Mouse (Mus musculus) adrenal gland, adult 2 months (tissue): ENCODE measurements around the gene Arhgef12. TPM values are rescaled to one million over a fixed set of nuclear protein-coding genes. Genes with fewer than 3 reads are reported as not detected.
A peak's percentile ranks its signal among the peaks of the same experiment; 100 is the strongest.
"Not testable (repeated sequence)": the region's sequence is repeated elsewhere in the genome, so short reads cannot be mapped to it uniquely, and the experiment has no call there.

Source experiments
- DNase-seq: peaks from one replicate; pipeline ENCODE4 v3.0.0; 2021
- polyA plus RNA-seq: library from polyadenylated mRNA; depleted of rRNA; stranded (reverse); fragments of >200 nt; gene quantifications from 2 replicates; pipeline ENCODE4 v1.2.3, GENCODE M21; 2012
- total RNA-seq, 2 experiments: library from RNA; stranded (reverse); gene quantifications; 2 replicates each; pipeline ENCODE4 v1.2.3; 2021

Gene Arhgef12
- total and polyA plus RNA-seq, 3 experiments, result 25.2 to 126 (median 119) TPM

- DNase-seq, result peak; percentile 63
These were observed 106.3 kb downstream of the Arhgef12 start for GRCm38 (mm10) chr9:43000595-43001250.

- no peak for DNase-seq
These were observed 107.0 kb downstream of the Arhgef12 start for GRCm38 (mm10) chr9:43000070-43000469.

DNA sequence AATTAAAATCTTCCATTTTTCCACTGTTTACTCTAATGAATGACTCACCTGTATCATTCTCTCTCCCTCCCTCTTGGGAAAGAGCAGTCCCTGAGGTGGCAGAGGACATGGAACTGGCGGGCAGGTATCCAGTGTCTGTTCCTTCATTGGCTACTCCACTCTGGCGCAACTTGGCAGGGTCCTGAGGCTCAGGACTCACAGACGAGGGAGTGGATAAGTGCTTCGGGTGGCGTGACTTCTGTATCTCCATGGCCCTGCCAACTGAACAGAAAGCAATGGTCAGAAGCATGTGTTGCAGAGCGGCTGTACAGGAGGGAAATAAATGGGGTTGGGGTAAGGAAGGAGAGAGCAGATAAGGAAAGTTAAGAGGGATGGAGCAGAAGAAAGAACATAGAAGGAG is 109.5 kb downstream of the Arhgef12 start:
- DNase-seq, result no peak

DNA sequence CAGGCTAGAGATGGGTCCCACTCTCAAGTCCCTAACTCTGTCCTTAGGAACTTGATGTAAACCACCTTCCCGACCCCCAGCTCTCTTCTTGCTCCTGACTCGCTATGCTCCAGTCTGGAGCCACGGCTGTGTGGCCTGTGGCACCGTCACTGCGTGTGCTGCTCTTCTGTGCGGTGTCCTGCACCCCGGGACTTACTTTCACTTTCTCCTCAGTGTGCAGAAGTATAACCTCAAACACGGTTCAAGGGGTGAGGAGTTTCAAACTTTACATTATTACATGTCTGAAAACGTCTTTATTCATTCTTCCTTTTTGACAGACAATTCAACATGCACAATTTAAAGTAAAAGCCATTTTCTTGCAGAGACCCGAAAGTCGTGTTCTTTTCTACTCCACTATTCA is 111.7 kb downstream of the Arhgef12 start:
- no peak for DNase-seq

GRCm38 (mm10) chr9:42994708-42995107 is 112.3 kb downstream of the Arhgef12 start:
- DNase-seq, result no peak

- DNase-seq, result peak; percentile 70
These were observed 113.4 kb downstream of the Arhgef12 start for GRCm38 (mm10) chr9:42993659-42994058.

DNA sequence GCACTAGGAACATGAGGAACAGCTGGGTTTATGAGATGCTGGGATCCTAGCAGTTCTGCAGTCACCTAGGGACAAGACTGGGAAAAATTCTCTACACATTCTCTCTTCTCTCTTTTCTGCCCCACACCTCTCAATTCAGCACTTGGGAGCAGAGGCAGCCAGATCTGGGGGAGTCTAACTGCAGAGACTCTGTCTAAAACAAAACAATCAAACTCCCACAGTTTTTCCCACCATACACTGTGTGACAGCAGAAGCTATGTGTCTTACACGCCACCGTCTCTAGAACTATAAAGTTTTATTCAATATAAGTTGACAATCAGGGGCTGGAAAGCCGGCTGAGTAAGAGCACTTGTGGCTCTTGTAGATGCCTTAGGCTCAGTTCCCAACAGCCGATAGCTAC is 119.1 kb downstream of the Arhgef12 start:
- DNase-seq, result no peak

DNA sequence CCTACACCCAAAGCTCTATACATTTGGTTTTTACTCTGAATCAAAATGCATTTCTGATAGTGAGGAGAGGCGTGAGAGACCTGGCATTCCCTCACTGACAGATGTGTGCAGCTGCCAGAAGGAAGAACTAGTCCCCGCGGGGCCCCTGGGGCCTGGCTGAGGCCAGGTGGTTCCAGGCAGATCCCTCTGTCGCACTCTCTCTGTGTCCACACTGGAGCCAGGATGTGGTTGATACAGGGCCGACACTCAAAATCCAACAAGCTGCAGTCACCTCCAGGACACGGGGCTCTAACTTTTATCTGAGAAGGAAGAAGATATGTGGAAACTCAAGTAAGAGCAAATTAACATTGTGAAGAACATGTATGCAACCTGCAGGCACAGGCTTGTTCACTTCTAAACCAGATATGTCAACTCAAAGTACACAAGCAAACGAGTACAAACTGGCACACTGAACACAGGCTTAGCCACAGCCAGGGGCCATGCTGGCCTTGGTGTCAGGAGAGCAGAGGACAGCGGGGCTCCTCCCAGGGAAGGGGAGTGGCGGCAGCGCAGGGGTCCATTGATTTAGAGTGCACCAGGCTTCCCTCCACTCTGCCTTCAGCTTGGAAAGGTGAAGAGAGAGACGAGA is 138.0 kb downstream of the Arhgef12 start:
- DNase-seq, result no peak

DNA sequence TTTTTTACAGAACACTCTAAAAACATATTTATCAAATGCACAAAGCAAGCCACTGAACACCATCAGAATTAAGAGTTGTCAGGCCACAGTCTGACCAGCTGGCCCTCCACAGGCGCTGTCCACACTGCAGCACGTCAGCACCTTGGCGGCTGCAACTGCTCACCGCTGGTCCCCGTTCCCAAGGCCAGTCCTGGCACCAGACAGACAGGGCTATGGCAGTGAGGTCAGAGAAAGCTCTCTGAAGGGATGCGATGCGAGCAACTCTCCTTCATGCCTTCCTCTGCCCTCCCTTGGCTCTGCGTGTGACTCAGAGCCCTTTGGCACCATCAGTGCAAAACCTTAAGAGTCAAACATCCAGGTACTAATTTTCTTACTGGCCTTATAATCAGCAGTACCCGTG is 139.3 kb downstream of the Arhgef12 start:
- DNase-seq, result peak; percentile 74

GRCm38 (mm10) chr9:42964809-42965208 is 142.2 kb downstream of the Arhgef12 start:
- not testable (repeated sequence) for DNase-seq

DNA sequence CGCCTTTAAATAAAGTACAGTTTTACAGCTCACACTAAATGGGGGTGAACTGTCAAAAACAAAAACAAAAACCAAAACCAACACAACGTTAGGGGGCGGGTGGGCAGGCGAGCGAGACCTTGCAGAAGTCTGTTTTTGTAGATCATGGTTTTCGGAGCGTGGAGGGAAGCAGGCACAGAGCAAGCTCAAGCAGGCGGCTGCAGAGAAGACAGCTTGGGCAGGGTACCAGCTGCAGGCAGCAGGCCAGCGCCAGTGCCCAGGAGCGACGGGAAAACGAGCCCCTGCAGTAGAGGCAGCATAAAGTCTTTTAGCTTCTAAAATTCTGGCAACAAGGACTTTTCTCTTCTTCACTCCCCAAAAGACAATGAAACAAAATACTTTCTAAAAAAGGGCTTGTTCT is 142.7 kb downstream of the Arhgef12 start:
- DNase-seq, result no peak

DNA sequence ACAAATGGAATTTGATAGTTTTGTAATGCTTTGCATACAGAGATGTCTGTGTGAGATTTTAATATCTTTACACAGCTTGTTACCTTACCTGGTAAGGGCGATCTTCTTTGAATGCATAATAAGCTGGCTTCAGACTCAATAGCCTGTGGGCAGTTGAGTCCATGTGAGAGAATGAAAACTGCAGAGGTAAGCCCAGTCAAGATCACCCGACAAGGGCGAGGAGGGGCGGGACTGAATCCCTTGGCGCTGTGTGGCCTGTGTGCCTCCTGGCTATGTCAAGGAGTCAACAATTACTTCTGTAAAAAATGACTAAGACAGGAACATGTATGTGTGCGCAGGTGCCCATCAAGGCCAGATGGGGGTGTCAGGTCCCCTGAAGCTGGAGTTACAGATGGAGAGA is 144.5 kb downstream of the Arhgef12 start:
- DNase-seq, result no peak

DNA sequence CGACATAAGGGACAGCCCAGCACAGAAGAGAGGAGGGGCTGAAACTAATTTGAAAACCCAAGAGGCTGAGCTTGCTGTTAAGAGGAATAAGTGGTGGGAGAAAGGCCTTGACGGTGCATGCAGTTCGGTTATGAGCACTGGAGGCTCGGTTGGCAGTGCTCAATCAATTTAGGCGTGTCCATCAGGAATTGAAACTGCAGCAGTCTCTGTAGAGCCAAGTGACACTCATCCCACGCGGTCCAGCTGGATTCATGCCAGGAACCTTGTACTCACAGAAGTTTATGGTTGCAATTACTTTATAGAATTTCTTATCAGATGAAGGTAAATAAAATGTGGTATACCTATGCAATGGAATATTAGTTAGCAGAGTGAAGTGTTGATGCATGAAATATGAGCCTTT is 148.6 kb downstream of the Arhgef12 start:
- DNase-seq, result peak; percentile 34

DNA sequence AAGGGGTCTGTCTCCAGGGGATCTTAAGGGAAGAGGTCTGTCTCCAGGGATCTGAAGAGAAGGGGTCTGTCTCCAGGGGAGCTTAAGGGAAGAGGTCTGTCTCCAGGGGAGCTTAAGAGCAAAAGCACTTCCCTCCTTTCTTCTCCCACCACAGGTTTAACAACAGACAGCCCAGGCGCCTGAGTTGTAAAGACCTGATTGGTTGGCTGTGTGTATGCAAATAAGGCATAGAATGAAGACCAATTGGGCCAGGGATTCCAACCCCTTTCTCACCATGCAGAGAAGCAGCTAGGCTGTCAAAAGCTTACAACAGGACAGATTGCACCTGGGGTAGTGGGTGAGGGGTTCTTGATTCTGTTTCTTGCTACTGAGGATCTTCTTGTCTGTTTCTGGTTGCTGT is 158.7 kb downstream of the Arhgef12 start:
- DNase-seq, result no peak

GRCm38 (mm10) chr9:42945174-42945573 is 161.9 kb downstream of the Arhgef12 start:
- DNase-seq, result no peak

DNA sequence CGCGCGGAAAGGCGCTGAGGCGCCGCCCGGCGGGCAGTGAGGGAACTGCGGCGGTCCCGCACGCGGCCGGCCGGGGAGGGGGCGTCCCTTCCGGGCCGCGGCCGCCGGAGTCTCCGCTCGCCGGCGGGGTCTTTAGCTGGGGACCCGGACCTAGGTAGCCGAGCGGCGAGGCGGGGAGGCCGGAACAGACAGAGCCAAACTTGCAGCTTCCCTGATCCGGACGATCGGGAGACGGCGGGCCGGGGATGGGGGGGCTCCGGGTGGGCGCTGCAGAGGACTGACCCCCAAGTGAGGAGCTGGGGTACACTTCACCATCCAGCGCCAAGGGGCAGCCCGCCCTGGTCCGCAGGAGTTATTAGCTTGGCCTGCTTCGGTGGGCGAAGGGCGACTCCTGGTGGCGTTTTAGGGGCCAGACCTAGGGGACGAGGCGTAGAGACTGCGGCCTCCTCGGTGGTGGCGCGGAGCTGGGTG is 162.5 kb downstream of the Arhgef12 start:
- peak; percentile 89 for DNase-seq

DNA sequence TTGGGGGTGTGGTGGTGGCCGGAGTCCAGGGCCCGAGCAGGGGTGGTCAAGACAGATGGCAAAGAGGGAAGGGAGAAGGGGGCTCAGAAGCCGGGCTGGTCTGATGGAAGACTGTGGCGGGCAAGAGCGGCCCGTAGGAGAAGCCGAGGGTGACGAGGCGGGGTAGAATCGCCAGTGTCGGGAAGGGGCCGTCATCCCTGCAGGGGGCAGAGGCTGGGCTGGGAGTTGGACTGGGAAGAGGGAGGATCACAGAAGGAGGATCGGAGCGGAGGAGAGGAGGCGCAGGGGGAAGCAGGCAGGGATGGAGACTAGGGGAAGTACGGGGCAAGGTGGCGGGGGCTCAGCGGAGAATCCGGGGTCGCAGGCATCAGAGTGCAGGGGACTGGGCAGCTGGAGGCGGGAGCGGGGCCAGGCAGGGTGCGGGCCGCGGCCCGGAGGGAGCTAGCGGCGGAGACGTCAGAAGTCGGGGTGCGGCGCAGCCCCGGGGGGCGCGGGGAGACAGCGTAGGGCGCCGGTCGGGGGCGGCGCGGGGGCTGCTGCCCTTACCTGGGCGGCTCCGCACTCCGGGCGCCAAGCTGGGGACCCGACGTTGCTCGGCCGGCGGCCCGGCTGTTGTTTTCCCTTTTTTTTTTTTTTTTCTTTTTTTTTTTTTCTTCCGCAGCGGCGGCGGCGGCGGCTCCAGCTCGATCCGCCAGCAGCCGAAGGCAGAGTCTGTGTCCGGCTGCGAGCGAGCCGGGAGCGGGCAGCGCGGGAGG is 163.1 kb downstream of the Arhgef12 start, which contains the start of gene Grik4:
Grik4 (minus strand) TSS at position 713 of the 755 bp plus-strand sequence.
- DNase-seq, result no peak

GRCm38 (mm10) chr9:42943057-42943529 is 163.9 kb downstream of the Arhgef12 start:
- DNase-seq, result no peak

DNA sequence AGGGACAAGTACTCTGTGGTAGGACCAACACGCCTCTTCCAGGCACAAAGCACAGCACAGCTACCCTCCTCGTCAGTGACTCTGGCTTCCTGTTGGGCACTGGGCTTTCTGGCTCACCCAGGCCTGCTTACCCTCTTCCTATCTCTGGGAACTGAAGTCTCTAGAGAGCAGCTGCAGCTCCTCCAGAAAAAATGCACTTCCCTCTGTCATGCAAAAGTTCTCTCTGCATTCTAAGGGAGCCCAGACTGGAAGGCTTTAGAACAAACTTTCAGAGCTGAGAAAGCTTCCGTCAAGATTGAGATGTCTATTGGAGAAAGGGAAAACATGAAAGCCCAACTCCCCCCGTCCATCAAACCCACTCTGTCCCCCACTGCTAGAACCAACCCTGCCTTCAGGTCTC is 164.9 kb downstream of the Arhgef12 start:
- DNase-seq, result no peak

- DNase-seq, result no peak
These were observed 174.9 kb downstream of the Arhgef12 start for GRCm38 (mm10) chr9:42932146-42932545.

- DNase-seq, result no peak
These were observed 179.5 kb downstream of the Arhgef12 start for GRCm38 (mm10) chr9:42927498-42927897.

DNA sequence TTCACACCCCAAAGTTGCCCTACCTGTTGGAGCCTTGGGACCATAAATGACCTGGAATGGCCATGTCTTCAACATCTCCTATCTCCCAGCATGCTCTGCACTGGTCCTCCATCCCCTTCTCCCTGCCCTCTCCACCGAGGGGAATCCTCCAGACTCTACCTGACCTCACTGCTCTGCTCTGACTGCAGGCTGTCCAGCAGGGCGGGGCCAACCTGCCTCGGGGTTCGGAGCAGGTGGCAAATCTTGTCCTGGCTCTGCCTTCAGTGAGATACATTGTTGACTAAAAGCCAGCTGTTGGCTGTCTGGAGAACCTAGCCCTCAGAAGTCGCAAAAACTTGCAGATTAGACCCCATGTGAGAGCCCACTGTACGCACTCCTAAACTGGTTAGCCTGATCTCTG is 180.5 kb downstream of the Arhgef12 start:
- DNase-seq, result no peak

DNA sequence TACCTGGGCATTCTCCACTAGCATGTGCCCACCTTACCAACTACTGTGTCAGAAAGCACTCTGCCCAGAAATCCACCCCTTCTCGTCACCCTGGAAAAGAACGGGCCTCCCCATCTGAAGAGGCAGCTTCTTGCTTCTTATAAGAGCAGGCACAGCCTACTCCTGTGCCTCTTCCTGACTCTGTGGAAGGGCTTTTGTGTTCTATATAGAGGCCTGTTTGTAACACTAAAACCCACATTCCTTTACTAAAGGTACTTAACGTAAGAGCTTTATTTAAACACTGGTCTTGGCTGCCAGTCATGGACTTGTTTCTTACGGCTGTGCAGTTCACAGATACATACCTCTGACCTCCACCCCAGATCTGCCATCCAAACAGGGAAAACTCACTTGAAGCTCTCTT is 185.2 kb downstream of the Arhgef12 start:
- no peak for DNase-seq
